Comparison of ENCODE assay signal across 7 mouse cellular contexts in genomic region chrX:153359331-153360215, GRCm38 (mm10).
DNase-seq lines count a peak whose midpoint lies in the region; ATAC-seq lines count a peak whose summit lies in the region.

No protein-coding gene starts in this region.

- peak; percentile 80 for ATAC-seq in midbrain, embryonic 15.5 days (replicated peaks)

- H3K9ac ChIP-seq in midbrain, embryonic 15.5 days = peak overlapping the region; percentile 49

- WGBS in midbrain, embryonic 15.5 days = 18% methylated on average over 43 of the region's 43 CpGs

- H3K4me2 ChIP-seq in midbrain, embryonic 15.5 days = peak overlapping the region; percentile 60

- peaks cover 3% of the 10 kb centered on the region; the same call in 1 of the 2 replicates for H3K4me1 ChIP-seq in midbrain, embryonic 15.5 days

- H3K36me3 ChIP-seq in midbrain, embryonic 15.5 days (replicated peaks) = no peaks in the 10 kb centered on the region

- H3K27ac ChIP-seq in midbrain, embryonic 15.5 days = peak overlapping the region; percentile 66

- no peaks in the 10 kb centered on the region for H3K9me3 ChIP-seq in midbrain, embryonic 15.5 days

- H3K27me3 ChIP-seq in midbrain, embryonic 15.5 days (replicated peaks) = no peaks in the 10 kb centered on the region

- peak; percentile 4 for DNase-seq in adrenal gland, postnatal 25 days
- DNase-seq in embryo, embryonic 11 days = peak; percentile 45
- DNase-seq in heart, adult 18-20 months = peak; percentile 27 to 38
- DNase-seq in kidney, adult 11 months = peak; percentile 18
- DNase-seq in liver = peak; percentile 59
- peak; percentile 44 to 47 for DNase-seq in spleen, adult 18-20 months

- H3K4me3 ChIP-seq in midbrain, embryonic 15.5 days = peak overlapping the region; percentile 48

Comparison
In these comparisons a context has a peak if more than half of its experiments do, and no peak if none do; other contexts are left out.
1. Peak in every context shown above with its lines: DNase-seq, ATAC-seq, H3K4me3 ChIP-seq and H3K27ac ChIP-seq.
2. DNase-seq: peak in every context shown above with its lines; median percentile 59 in liver; 46 in spleen, adult 18-20 months; 45 in embryo, embryonic 11 days; 32 in heart, adult 18-20 months; 18 in kidney, adult 11 months; 4 in adrenal gland, postnatal 25 days.